Mouse (Mus musculus) thymus, adult 2 months (tissue): ENCODE results near the gene Thrb.

Experiments used
- CTCF ChIP-seq: fragments of 200-500 bp; IDR thresholded peaks from 2 replicates; pipeline ENCODE4 v1.5.1; 2012; ENCODE audit warnings: mild to moderate bottlenecking, control low read depth, low read length, moderate library complexity, borderline replicate concordance; ENCODE audit not compliant: control insufficient read depth, poor library complexity, insufficient read depth; ENCODE audit errors: extremely low read depth
- POLR2A ChIP-seq: fragments of 200-500 bp; IDR thresholded peaks from 2 replicates; pipeline ENCODE4 v1.6.1; 2012; ENCODE audit warnings: mild to moderate bottlenecking, low read length, control low read depth, moderate library complexity; ENCODE audit not compliant: control insufficient read depth, poor library complexity, insufficient read depth; ENCODE audit errors: extremely low read depth

DNA sequence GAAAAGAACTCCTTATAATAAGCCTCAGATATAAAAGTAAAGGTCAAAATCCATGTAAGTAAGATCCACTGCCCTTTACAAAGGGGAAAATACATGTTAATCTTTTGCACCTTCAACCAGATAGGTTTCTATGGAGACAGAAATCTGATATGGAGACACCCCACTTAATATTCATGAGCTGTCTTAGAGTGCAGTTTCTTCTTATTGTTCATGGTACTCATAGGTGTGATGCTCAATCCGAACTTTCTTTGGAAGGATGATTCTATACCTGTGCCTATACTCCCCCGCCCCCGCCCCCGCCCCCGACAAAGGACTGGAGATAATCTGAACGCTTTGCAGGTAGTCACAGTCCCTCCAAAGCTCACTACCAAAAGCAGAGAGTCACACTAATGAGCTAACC lies 312.6 kb downstream of the Thrb start:
- TF ChIP-seq CTCF (no peak), POLR2A (no peak)
